Mouse (Mus musculus) liver, embryonic 14.5 days (tissue): ENCODE data around the gene Hdgf. TPM values are rescaled to one million over a fixed set of nuclear protein-coding genes. Genes with fewer than 3 reads are reported as not detected.

Experiments used
- ATAC-seq: fragments of 200-750 bp; cut with Nextera tagmentation; 2 replicates; pipeline ENCODE4 v1.8.0; 2017; ENCODE audit warnings: moderate number of reproducible peaks, mild to moderate bottlenecking, moderate library complexity; ENCODE audit not compliant: insufficient read depth
- DNase-seq, 3 experiments: peaks; one replicate each; pipeline ENCODE4 v3.0.0-alpha.2; 2012 to 2013; ENCODE audit warnings: low read depth in 3 of 3, low spot score in 3 of 3
- H3K27ac ChIP-seq: fragments of 300-500 bp; sonication (generic); 2 replicates; pipeline ENCODE4 v1.5.1; 2014; ENCODE audit warnings: moderate library complexity, mild to moderate bottlenecking, control low read depth, inconsistent platforms
- H3K27me3 ChIP-seq: fragments of 300-500 bp; sonication (generic); 2 replicates; pipeline ENCODE4 v1.6.1; 2014; ENCODE audit warnings: mild to moderate bottlenecking, low read length, moderate library complexity; ENCODE audit not compliant: control insufficient read depth, insufficient read depth
- H3K36me3 ChIP-seq: fragments of 300-500 bp; sonication (generic); replicated peaks from 2 replicates; pipeline ENCODE4 v1.6.1; 2014; ENCODE audit warnings: low read depth; ENCODE audit not compliant: control insufficient read depth, insufficient read depth
- H3K4me1 ChIP-seq, 2 experiments: fragments of 200-500 bp in 1 of 2; fragments of 300-500 bp in 1 of 2; sonication (generic) in 1 of 2; replicated peaks; 2 replicates each; pipeline ENCODE4 v1.6.1; 2012 to 2014; ENCODE audit warnings: antibody characterized with exemption in 1 of 2, inconsistent platforms in 1 of 2, low read length in 1 of 2; ENCODE audit not compliant: control insufficient read depth in 2 of 2, insufficient read depth in 2 of 2
- H3K4me2 ChIP-seq: fragments of 300-500 bp; sonication (generic); 2 replicates; pipeline ENCODE4 v1.6.1; 2014; ENCODE audit warnings: low read depth, mild to moderate bottlenecking, control low read depth, moderate library complexity
- H3K4me3 ChIP-seq, 2 experiments: fragments of 200-500 bp in 1 of 2; fragments of 300-500 bp in 1 of 2; sonication (generic) in 1 of 2; 2 replicates each; pipeline ENCODE4 v1.5.1; 2012 to 2014; ENCODE audit warnings: low read depth in 2 of 2, low read length in 2 of 2, mild to moderate bottlenecking in 2 of 2, control low read depth in 1 of 2, inconsistent platforms in 1 of 2, moderate library complexity in 1 of 2; ENCODE audit not compliant: insufficient read depth in 1 of 2
- H3K9ac ChIP-seq: fragments of 300-500 bp; sonication (generic); replicated peaks from 2 replicates; pipeline ENCODE4 v1.6.1; 2014; ENCODE audit warnings: mild to moderate bottlenecking, control low read depth, moderate library complexity
- H3K9me3 ChIP-seq: fragments of 300-500 bp; sonication (generic); 2 replicates; pipeline ENCODE4 v1.6.1; 2016; ENCODE audit warnings: low read length, mixed read lengths; ENCODE audit not compliant: control insufficient read depth
- CTCF ChIP-seq: IDR thresholded peaks from 2 replicates; pipeline ENCODE4 v1.5.1; 2016; ENCODE audit warnings: antibody characterized with exemption, low read depth, control low read depth
- EP300 ChIP-seq: IDR thresholded peaks from 2 replicates; pipeline ENCODE4 v1.6.1; 2016; ENCODE audit warnings: antibody characterized with exemption, low read depth
- WGBS: fragments of 180-500 bp; shearing (Covaris S2); extraction: QIAGEN DNeasy Blood & Tissue Kit; methylation state at CpG from one replicate; pipeline ENCODE4 v1.1.7; 2014; ENCODE audit not compliant: insufficient replicate concordance; 5-methylcytosine and 5-hydroxymethylcytosine counted together
- polyA plus RNA-seq, 2 experiments: library from polyadenylated mRNA; depleted of rRNA in 1 of 2; stranded (reverse) in 1 of 2; unstranded in 1 of 2; fragments of >200 nt; fragmentation: Nextera tagmentation in 1 of 2; extraction: Ambion mirVana in 1 of 2; gene quantifications; 2 replicates each; pipeline versions ENCODE4 v1.2.1 to v1.2.3; 2012 to 2014

Gene Hdgf
- polyA plus RNA-seq, 2 experiments: 167 to 204 TPM

GRCm38 (mm10) chr3:87913891-87914290 is 7.8 kb downstream of the Hdgf start:
- Histone ChIP-seq H3K36me3 (peaks cover 54% of the 10 kb centered on the region), H3K9ac (no peak overlapping the region), H3K4me2 (0 out of 2 replicates have a peak overlapping the region, but pooled peaks have one; percentile 20), H3K27ac (peak overlapping the region; percentile 52), H3K4me3 (no peak overlapping the region), H3K27me3 (no peaks in the 10 kb centered on the region), H3K9me3 (no peaks in the 10 kb centered on the region), H3K4me1 (peaks cover 41 to 43% of the 10 kb centered on the region in 2 experiments)
- TF ChIP-seq EP300 (no peak), CTCF (no peak)
- DNase-seq (no peak), ATAC-seq (peak; percentile 35; the same call in 1 of the 2 replicates)
- WGBS: 61% methylated on average over 10 of the region's 10 CpGs

- no peak overlapping the region for H3K27ac ChIP-seq
- H3K9ac ChIP-seq: no peak overlapping the region
- WGBS: 74% methylated on average over 1 of the region's 1 CpGs
- peaks cover 53% of the 10 kb centered on the region for H3K36me3 ChIP-seq
- H3K4me1 ChIP-seq: peaks cover 13 to 22% of the 10 kb centered on the region in 2 experiments
- DNase-seq (no peak), ATAC-seq (no peak)
- H3K9me3 ChIP-seq: no peaks in the 10 kb centered on the region
- no peak overlapping the region for H3K4me3 ChIP-seq
- H3K27me3 ChIP-seq: no peaks in the 10 kb centered on the region
- no peak for TF ChIP-seq CTCF
- TF ChIP-seq EP300: no peak
- H3K4me2 ChIP-seq: no peak overlapping the region
Measured at GRCm38 (mm10) chr3:87916990-87917389, 10.9 kb downstream of the Hdgf start.

- Histone ChIP-seq H3K9me3 (no peaks in the 10 kb centered on the region), H3K4me2 (peak overlapping the region; percentile 82), H3K27ac (peak overlapping the region; percentile 69), H3K4me3 (peak overlapping the region in 1 of 2 experiments; percentile 72; a peak in 1 of 4 replicates), H3K36me3 (peaks cover 52% of the 10 kb centered on the region), H3K9ac (peak overlapping the region; percentile 79; the same call in 1 of the 2 replicates), H3K4me1 (peaks cover 7 to 10% of the 10 kb centered on the region in 2 experiments), H3K27me3 (no peaks in the 10 kb centered on the region)
- ATAC-seq (no peak), DNase-seq (no peak)
- WGBS: 81% methylated on average over 1 of the region's 1 CpGs
- TF ChIP-seq CTCF: no peak
- no peak for TF ChIP-seq EP300
Measured at GRCm38 (mm10) chr3:87918551-87918950, 12.4 kb downstream of the Hdgf start.

GRCm38 (mm10) chr3:87919336-87920108 is 13.4 kb downstream of the Hdgf start, which contains the start of gene Mrpl24:
Mrpl24 (plus strand) TSS chr3:87919506.
- Histone ChIP-seq H3K4me1 (peaks cover 5 to 10% of the 10 kb centered on the region in 2 experiments), H3K27me3 (no peaks in the 10 kb centered on the region), H3K36me3 (peaks cover 52% of the 10 kb centered on the region), H3K4me3 (peak within 1 kb of the TSS; percentile 72 to 81), H3K9me3 (no peaks in the 10 kb centered on the region), H3K27ac (peak within 1 kb of the TSS; percentile 69), H3K4me2 (peak within 1 kb of the TSS; percentile 82), H3K9ac (peak within 1 kb of the TSS; percentile 79)
- TF ChIP-seq EP300 (peak; percentile 42), CTCF (no peak)
- under 1% methylated on average over 30 of the region's 30 CpGs for WGBS
- DNase-seq (peak; percentile 73 to 81 (median 76)), ATAC-seq (peak; percentile 72)

GRCm38 (mm10) chr3:87920270-87920943 is 14.3 kb downstream of the Hdgf start:
- Histone ChIP-seq H3K4me1 (peaks cover 5 to 10% of the 10 kb centered on the region in 2 experiments), H3K27me3 (no peaks in the 10 kb centered on the region), H3K4me2 (peak overlapping the region; percentile 82), H3K36me3 (peaks cover 51% of the 10 kb centered on the region), H3K27ac (no peak overlapping the region), H3K9ac (peak overlapping the region; percentile 79), H3K4me3 (peak overlapping the region; percentile 72 to 81), H3K9me3 (no peaks in the 10 kb centered on the region)
- ATAC-seq (no peak), DNase-seq (no peak)
- 48% methylated on average over 9 of the region's 9 CpGs for WGBS
- TF ChIP-seq CTCF: peak; percentile 27
- no peak for TF ChIP-seq EP300
